Comparison of ENCODE assay signal across 8 mouse cellular contexts in the genomic region with DNA sequence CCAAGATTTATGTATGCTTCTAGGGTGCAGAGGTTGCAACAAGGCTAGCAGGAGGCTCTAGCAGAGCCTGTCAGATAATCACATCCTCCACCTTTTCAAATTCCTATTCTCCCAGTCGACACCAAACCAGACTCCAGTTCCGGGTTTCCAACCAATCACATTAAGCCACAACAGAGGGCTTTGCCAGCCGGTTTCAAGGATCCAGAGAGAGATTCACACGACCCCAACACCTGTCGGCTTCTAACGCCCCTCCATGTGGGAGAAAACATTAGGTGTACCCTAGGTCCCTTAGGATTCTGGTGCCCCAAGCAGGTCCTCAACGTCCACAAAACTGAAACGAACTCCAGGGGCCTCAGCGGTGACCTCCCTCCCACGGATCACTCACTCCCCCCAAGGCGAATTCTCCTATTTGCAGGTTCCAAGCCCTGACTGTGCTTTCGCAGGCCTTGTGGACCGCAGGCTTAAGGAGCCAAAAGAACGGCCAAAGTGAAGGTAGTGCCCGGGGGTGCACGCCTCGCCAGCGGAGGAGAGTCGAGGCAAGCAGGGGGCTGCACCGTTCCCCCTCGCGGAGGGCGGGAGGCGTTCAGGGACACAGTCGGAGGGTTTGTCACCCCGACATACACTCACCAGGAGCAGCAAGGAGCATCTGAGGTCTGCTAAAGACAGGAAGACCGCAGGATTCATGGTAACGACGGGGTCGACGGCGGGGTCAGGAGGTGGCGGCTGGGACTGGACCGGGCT. TPM values are rescaled to one million over a fixed set of nuclear protein-coding genes. Genes with fewer than 3 reads are reported as not detected.
DNase-seq lines count a peak whose midpoint lies in the region; ATAC-seq and TF ChIP-seq lines count a peak whose summit lies in the region.

No protein-coding gene starts in this region.

- peak; percentile 75 for DNase-seq in heart, embryonic 10.5 days (ENCODE audit: low spot score)
- no peak for DNase-seq in heart, postnatal 10 days
- peak; percentile 54 for DNase-seq in embryo, embryonic 11 days
- DNase-seq in hindbrain, embryonic 14.5 days (ENCODE audit: low spot score): no peak
- DNase-seq in liver, embryonic 13.5 days: peak; percentile 34
- DNase-seq in ovary, postnatal 14 days (ENCODE audit: low spot score): no peak

- no peak for TF ChIP-seq CTCF in ES-Bruce4 (IDR thresholded peaks at IDR 0.05; ENCODE audit: low read depth, low read length)

- no peaks in the 10 kb centered on the region for H3K27me3 ChIP-seq in heart, embryonic 10.5 days (ENCODE audit: insufficient read depth, poor library complexity, severe bottlenecking)
- no peaks in the 10 kb centered on the region for H3K27me3 ChIP-seq in ES-Bruce4 (ENCODE audit: control insufficient read depth, insufficient read depth, low read length, poor library complexity, severe bottlenecking)
- no peaks in the 10 kb centered on the region for H3K27me3 ChIP-seq in hindbrain, embryonic 14.5 days (ENCODE audit: control insufficient read depth, insufficient read depth, low read length)
- H3K27me3 ChIP-seq in liver, embryonic 13.5 days: no peaks in the 10 kb centered on the region
- no peaks in the 10 kb centered on the region for H3K27me3 ChIP-seq in neural tube, embryonic 14.5 days (ENCODE audit: control insufficient read depth, insufficient read depth, low read length)

- H3K9ac ChIP-seq in ES-Bruce4 (ENCODE audit: low read depth, poor library complexity, severe bottlenecking): peak overlapping the region; percentile 49
- peak overlapping the region; percentile 80 for H3K9ac ChIP-seq in hindbrain, embryonic 14.5 days
- H3K9ac ChIP-seq in liver, embryonic 13.5 days: peak overlapping the region; percentile 92
- H3K9ac ChIP-seq in neural tube, embryonic 14.5 days (replicated peaks; ENCODE audit: low read depth, low read length): peak overlapping the region; percentile 94

- peaks cover 12% of the 10 kb centered on the region for H3K4me1 ChIP-seq in heart, embryonic 10.5 days
- H3K4me1 ChIP-seq in ES-Bruce4 (ENCODE audit: control insufficient read depth, insufficient read depth, low read length): no peaks in the 10 kb centered on the region
- peaks cover 10% of the 10 kb centered on the region; the same call in 1 of the 2 replicates for H3K4me1 ChIP-seq in hindbrain, embryonic 14.5 days (replicated peaks; ENCODE audit: control insufficient read depth, insufficient read depth, low read length)
- H3K4me1 ChIP-seq in liver, embryonic 13.5 days (replicated peaks): peaks cover 26% of the 10 kb centered on the region
- peaks cover 5% of the 10 kb centered on the region for H3K4me1 ChIP-seq in neural tube, embryonic 14.5 days (ENCODE audit: control insufficient read depth, insufficient read depth, low read length)

- peak overlapping the region; percentile 75 for H3K4me2 ChIP-seq in hindbrain, embryonic 14.5 days (replicated peaks)
- H3K4me2 ChIP-seq in liver, embryonic 13.5 days: peak overlapping the region; percentile 85
- peak overlapping the region; percentile 83 for H3K4me2 ChIP-seq in neural tube, embryonic 14.5 days (ENCODE audit: low read depth, low read length)

- ATAC-seq in hindbrain, embryonic 14.5 days (ENCODE audit: low FRiP score): no peak; the same call in 1 of the 2 replicates
- no peak for ATAC-seq in liver, embryonic 13.5 days (ENCODE audit: low read depth)
- ATAC-seq in neural tube, embryonic 14.5 days (ENCODE audit: low read depth): no peak; the same call in 1 of the 2 replicates

- intact Hi-C loops in heart, postnatal 10 days (cut with DNase I): no loop called here

- H3K36me3 ChIP-seq in heart, embryonic 10.5 days: no peaks in the 10 kb centered on the region
- H3K36me3 ChIP-seq in ES-Bruce4 (ENCODE audit: control insufficient read depth, insufficient read depth, low read length, poor library complexity, severe bottlenecking): no peaks in the 10 kb centered on the region
- H3K36me3 ChIP-seq in hindbrain, embryonic 14.5 days (replicated peaks; ENCODE audit: control insufficient read depth, insufficient read depth): no peaks in the 10 kb centered on the region; the same call in 1 of the 2 replicates
- H3K36me3 ChIP-seq in liver, embryonic 13.5 days: no peaks in the 10 kb centered on the region
- no peaks in the 10 kb centered on the region for H3K36me3 ChIP-seq in neural tube, embryonic 14.5 days (ENCODE audit: control insufficient read depth, insufficient read depth, low read length)

- no peak for TF ChIP-seq POLR2A in ES-Bruce4 (IDR thresholded peaks at IDR 0.05; ENCODE audit: insufficient read depth, low read length)

- peak overlapping the region; percentile 93 for H3K27ac ChIP-seq in heart, embryonic 10.5 days
- no peak overlapping the region for H3K27ac ChIP-seq in ES-Bruce4 (ENCODE audit: insufficient read depth, low read length)
- peak overlapping the region; percentile 38; the same call in 1 of the 2 replicates for H3K27ac ChIP-seq in hindbrain, embryonic 14.5 days
- H3K27ac ChIP-seq in liver, embryonic 13.5 days: peak overlapping the region; percentile 80
- H3K27ac ChIP-seq in neural tube, embryonic 14.5 days (ENCODE audit: low read depth, low read length): peak overlapping the region; percentile 62

- no peak for TF ChIP-seq EP300 in ES-Bruce4 (IDR thresholded peaks at IDR 0.05; ENCODE audit: insufficient read depth, low read depth, low read length)

- under 1% methylated on average over 34 of the region's 34 CpGs for WGBS in heart, embryonic 10.5 days
- 0% methylated on average over 34 of the region's 34 CpGs for WGBS in hindbrain, embryonic 14.5 days
- WGBS in liver, embryonic 13.5 days (ENCODE audit: insufficient replicate concordance): under 1% methylated on average over 34 of the region's 34 CpGs
- under 1% methylated on average over 34 of the region's 34 CpGs for WGBS in neural tube, embryonic 14.5 days

- no peaks in the 10 kb centered on the region for H3K9me3 ChIP-seq in heart, embryonic 10.5 days
- H3K9me3 ChIP-seq in ES-Bruce4 (replicated peaks; ENCODE audit: control insufficient read depth, insufficient read depth, low read length, poor library complexity, severe bottlenecking): no peaks in the 10 kb centered on the region
- no peaks in the 10 kb centered on the region for H3K9me3 ChIP-seq in hindbrain, embryonic 14.5 days (ENCODE audit: control insufficient read depth, low read length)
- no peaks in the 10 kb centered on the region for H3K9me3 ChIP-seq in liver, embryonic 13.5 days (replicated peaks)
- no peaks in the 10 kb centered on the region for H3K9me3 ChIP-seq in neural tube, embryonic 14.5 days (ENCODE audit: control insufficient read depth, low read length)

- peak overlapping the region; percentile 97 for H3K4me3 ChIP-seq in heart, embryonic 10.5 days
- H3K4me3 ChIP-seq in ES-Bruce4 (ENCODE audit: low read depth, low read length): peak overlapping the region; percentile 80
- peak overlapping the region; percentile 70 for H3K4me3 ChIP-seq in hindbrain, embryonic 14.5 days (replicated peaks; ENCODE audit: low read length)
- peak overlapping the region; percentile 85 for H3K4me3 ChIP-seq in liver, embryonic 13.5 days (replicated peaks)
- H3K4me3 ChIP-seq in neural tube, embryonic 14.5 days (ENCODE audit: low read depth, low read length): peak overlapping the region; percentile 63

RNA-seq across cellular contexts. Expression of a gene that starts 0.4 kb away (rescaled TPM):
- polyA plus RNA-seq in heart, embryonic 10.5 days (2016; fragmentation: Nextera tagmentation; extraction: Ambion mirVana): 68.5 and 69.8 TPM in 2 replicates
- total RNA-seq in heart, postnatal 10 days (2021): 10 to 100 TPM; 30.3 to 35.1 TPM
- 52.5 and 67.6 TPM in 2 replicates for polyA plus RNA-seq in ES-Bruce4 (2011; ENCODE audit: insufficient read depth, insufficient read length, low read depth, missing spikeins)
- polyA plus RNA-seq in hindbrain, embryonic 14.5 days (2014; fragmentation: Nextera tagmentation; extraction: Ambion mirVana): 55.4 and 65.2 TPM in 2 replicates
- 47.2 and 61.6 TPM in 2 replicates for polyA plus RNA-seq in liver, embryonic 13.5 days (2015; fragmentation: Nextera tagmentation; extraction: Ambion mirVana)
- 52.3 and 69.2 TPM in 2 replicates for polyA plus RNA-seq in neural tube, embryonic 14.5 days (2014; fragmentation: Nextera tagmentation; extraction: Ambion mirVana)

RNA-seq across cellular contexts. Expression of a gene that starts 0.6 kb away (rescaled TPM):
- 5.8 and 7.1 TPM in 2 replicates for polyA plus RNA-seq in heart, embryonic 10.5 days (2016; fragmentation: Nextera tagmentation; extraction: Ambion mirVana)
- total RNA-seq in heart, postnatal 10 days (2021): 1 to 10 TPM; 3.7 to 5.2 TPM
- 2.5 and 4.1 TPM in 2 replicates for polyA plus RNA-seq in ES-Bruce4 (2011; ENCODE audit: insufficient read depth, insufficient read length, low read depth, missing spikeins)
- polyA plus RNA-seq in hindbrain, embryonic 14.5 days (2014; fragmentation: Nextera tagmentation; extraction: Ambion mirVana): 3.9 and 5.7 TPM in 2 replicates
- polyA plus RNA-seq in liver, embryonic 13.5 days (2015; fragmentation: Nextera tagmentation; extraction: Ambion mirVana): 2.0 and 2.2 TPM in 2 replicates
- polyA plus RNA-seq in neural tube, embryonic 14.5 days (2014; fragmentation: Nextera tagmentation; extraction: Ambion mirVana): 6.1 and 6.2 TPM in 2 replicates

Comparison
In these comparisons a context has a peak if more than half of its experiments do, and no peak if none do; other contexts are left out.
1. DNase-seq: peak in heart, embryonic 10.5 days (single experiment), embryo, embryonic 11 days (single experiment) and liver, embryonic 13.5 days (single experiment); none in heart, postnatal 10 days (0 of 2), hindbrain, embryonic 14.5 days (single experiment) and ovary, postnatal 14 days (single experiment).
2. Peak in every context shown above with its lines, with median percentiles within 50 percentile points of each other: H3K4me3 ChIP-seq, H3K9ac ChIP-seq and H3K4me2 ChIP-seq.